Mouse (Mus musculus): ENCODE results near the gene Reps2. TPM values are rescaled to one million over a fixed set of nuclear protein-coding genes. Genes with fewer than 3 reads are reported as not detected.

Reps2 gene
- total RNA-seq (2023), result not detected

GRCm38 (mm10) chrX:162643091-162643788, at the start of gene Reps2:
Gene Reps2 (minus strand): TSS chrX:162643649.

Other genes with a start within 250 kb of the Reps2 start
- gene Rbbp7, start 116.8 kb upstream of the Reps2 start, total RNA-seq (2023), result 98.9 TPM
- 31.7 TPM for gene Txlng, start 185.8 kb upstream of the Reps2 start, total RNA-seq (2023)
- 23.8 TPM for gene Syap1, start 244.8 kb upstream of the Reps2 start, total RNA-seq (2023)

Measured in CD4-positive naive resting alpha-beta T cell, adult 57 days (primary cell).